Mouse (Mus musculus) brain, embryonic 18.5 days (tissue): ENCODE results near the gene Spp2.

Source experiments
- DNase-seq: peaks from one replicate; pipeline ENCODE4 v3.0.0-alpha.2; 2012; ENCODE audit warnings: low read depth, low spot score

Gene Spp2

DNA sequence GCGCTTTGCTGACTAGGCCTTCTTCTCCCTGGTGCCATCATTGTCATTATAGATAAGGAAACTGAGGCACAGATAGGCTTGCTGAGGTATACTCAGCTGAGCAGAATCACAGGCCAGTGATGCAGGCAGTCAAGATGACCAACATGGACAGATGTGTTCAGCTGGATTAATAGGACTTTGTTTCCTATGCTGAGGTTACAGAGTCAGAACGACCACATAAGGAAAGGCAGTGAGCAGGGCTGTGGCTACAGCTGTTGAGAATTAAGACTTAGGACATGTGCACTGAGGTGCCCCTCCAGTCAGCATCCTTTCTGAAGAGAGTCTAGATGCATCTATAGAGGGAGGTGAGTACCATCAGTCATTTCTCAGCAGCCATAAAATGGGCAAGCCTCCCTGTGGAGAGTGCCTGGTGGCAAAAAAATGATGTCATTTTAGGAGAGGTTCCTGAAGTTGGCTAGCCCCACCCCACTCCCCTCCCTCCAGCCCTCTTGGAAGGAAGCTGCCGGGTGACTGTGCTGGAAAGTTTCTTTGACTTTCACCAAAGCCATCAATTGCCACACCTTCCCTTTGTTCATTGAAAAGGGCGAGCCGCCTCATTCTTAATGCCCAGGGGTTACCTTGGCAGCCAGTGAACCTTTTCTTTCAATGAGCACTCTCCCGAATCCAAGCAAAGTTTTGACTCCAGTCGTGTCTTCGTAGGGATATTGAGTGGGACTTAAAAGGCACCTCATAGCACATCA lies 59.7 kb downstream of the Spp2 start:
- no peak for DNase-seq

DNA sequence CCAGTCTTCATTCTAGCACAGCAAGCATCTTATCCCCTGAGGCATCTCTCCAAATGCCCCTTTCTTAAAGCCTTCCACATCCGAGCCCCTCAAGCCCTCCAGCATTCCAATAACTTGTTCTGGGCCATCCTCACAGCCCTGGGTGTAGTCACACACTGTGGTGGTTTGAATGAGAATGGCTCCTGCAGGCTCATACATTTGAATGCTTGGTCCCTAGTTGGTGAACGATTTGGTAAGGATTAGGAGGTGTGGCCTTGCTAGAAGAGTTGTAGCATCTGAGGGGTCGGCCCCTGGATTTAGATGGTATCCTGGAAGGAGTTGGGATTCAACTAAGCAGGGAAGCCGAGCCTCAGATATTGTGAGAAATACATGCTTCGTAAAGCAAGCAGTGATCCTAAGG lies 61.1 kb downstream of the Spp2 start:
- no peak for DNase-seq

DNA sequence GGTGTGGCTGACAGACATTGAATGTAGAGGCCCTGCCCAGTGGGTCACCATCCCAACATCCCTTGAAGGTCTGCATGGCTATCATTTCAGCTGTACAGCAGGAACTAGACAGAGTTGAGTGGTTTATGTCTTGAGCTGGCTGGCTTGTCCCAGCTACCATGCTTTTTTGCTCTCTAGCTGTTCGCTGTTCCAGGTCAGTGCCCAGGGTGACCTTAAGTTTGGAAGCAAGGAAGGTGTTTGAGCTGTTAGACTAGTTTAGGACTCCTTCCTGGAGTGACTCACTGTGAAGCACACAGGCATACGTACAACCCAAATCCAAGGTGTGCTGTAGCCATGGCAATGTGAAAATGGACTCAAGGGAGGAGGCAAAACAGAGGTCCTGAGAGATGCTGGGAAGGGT lies 61.6 kb downstream of the Spp2 start:
- DNase-seq: no peak

DNA sequence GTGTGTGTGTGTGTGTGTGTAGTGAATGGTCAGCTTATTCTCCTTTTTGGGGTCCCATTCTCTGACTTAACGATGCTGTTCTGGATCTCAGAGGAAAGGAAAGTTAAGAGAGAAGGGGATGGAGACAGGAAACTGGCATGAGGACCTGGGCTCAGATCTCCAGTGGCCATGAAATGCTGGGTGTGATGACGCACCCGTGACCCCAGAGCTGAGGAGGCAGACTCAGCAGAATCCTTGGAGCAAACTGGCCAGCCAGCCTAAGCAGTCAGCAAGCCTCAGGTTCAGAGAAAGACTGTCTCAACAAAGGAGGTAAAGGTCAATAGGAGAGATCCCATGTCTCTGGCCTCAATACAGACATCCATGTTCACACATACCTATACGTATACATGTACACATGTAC lies 63.0 kb downstream of the Spp2 start:
- DNase-seq: no peak

DNA sequence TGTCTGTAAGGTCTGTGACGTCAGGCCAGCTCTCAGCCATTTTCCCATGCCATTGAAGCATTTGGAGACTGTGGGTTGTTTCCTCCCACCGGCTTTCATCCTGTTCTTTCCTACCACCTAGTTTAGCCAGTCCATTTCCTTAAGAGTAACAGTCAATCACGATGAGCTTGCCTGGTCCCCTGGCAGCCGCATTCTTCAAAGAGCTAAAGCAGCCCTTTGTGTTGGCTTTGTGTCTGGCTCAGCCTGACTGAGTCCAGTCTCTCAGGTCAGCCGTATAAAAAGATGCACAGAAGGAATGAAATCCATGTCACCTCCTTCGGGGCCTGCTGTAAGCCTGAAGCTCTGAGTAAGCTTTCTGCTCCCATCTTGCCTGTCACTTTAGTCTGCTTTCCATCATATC lies 65.5 kb downstream of the Spp2 start:
- no peak for DNase-seq

DNA sequence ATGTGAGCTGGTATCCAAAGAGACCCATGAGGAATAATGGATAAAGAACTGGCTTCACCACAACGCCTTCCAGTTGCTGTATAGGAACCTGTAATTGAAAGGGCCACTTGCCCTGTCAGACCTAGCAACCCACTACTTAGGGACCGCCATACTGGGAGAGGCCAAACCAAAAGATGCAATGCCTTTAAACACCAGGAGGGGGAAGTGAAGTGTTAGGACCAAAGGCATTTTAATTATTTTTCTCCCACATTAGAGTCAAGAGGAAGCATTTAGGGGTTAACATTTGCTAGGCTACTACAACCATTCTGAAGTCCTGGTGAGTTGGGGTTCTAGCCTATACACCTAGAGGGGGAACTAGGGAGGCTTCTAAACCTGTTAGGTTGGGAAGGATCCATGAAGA lies 67.1 kb downstream of the Spp2 start:
- DNase-seq: no peak

DNA sequence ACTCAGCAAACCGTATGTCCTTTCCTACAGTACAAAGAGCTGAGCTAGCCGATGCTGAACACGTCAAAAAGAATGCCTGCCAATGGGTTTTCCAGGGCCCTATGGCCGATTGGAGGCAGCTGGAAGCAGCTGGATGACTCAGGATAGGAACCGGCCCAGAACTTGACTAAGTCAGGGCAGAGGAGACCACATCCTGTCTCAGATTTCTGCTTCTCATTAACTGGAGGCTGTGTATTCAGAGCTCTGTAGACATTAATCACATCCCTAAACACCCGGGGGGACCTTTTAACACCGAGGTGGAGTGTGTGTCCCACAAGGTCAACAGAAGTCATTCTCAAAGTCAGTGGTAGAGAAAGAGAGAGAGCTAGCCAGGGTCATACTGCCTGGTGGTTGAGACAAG lies 67.8 kb downstream of the Spp2 start:
- no peak for DNase-seq

DNA sequence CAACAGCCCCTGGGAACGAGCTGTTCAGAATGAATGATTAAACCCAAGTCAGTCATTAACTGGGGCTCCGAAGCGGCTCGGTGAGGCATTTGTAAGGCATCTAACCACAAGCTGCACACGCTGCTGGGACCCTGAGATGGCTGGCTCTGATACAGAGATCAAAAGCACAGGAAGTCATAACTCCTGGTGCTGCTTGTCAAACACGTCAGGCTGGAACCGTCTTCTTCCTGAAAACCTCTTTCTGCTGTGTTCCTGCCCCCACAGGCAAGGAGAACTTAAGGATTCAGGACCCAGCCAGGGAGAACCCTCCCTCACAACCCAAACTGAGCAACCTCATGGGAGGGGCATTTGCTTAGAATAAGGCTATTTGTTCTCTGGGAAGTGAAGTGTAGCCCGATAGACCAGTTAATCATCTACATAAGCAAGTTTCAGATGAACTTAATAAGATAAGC lies 68.8 kb downstream of the Spp2 start:
- no peak for DNase-seq
